Mouse (Mus musculus): ENCODE results near the gene Tmem14c. TPM values are rescaled to one million over a fixed set of nuclear protein-coding genes. Genes with fewer than 3 reads are reported as not detected.

Tmem14c gene
- polyA plus RNA-seq, 1 experiment = 161 TPM

- peaks cover 7% of the 10 kb centered on the region for H3K4me1 ChIP-seq (ENCODE audit: control insufficient read depth, insufficient read depth, low read length)
- no peak overlapping the region for H3K4me3 ChIP-seq (ENCODE audit: insufficient read depth, low read length)
- no peak overlapping the region for H3K27ac ChIP-seq (ENCODE audit: insufficient read depth, low read depth, low read length)
- TF ChIP-seq POLR2A (IDR thresholded peaks at IDR 0.05; ENCODE audit: borderline replicate concordance, low read depth, low read length) (no peak), CTCF (IDR thresholded peaks at IDR 0.05; ENCODE audit: low read depth, low read length) (no peak)
Measured at GRCm38 (mm10) chr13:41006244-41006643, 9.8 kb upstream of the Tmem14c start.

- TF ChIP-seq CTCF (IDR thresholded peaks at IDR 0.05; ENCODE audit: low read depth, low read length) = no peak
- H3K27ac ChIP-seq (ENCODE audit: insufficient read depth, low read depth, low read length) = no peak overlapping the region
- no peaks in the 10 kb centered on the region for H3K4me1 ChIP-seq (ENCODE audit: control insufficient read depth, insufficient read depth, low read length)
- H3K4me3 ChIP-seq (ENCODE audit: insufficient read depth, low read length) = no peak overlapping the region
Measured at GRCm38 (mm10) chr13:41008271-41008670, 7.8 kb upstream of the Tmem14c start.

- Histone ChIP-seq H3K4me3 (ENCODE audit: insufficient read depth, low read length) (no peak overlapping the region), H3K27ac (ENCODE audit: insufficient read depth, low read depth, low read length) (no peak overlapping the region), H3K4me1 (ENCODE audit: control insufficient read depth, insufficient read depth, low read length) (no peaks in the 10 kb centered on the region)
- TF ChIP-seq CTCF (IDR thresholded peaks at IDR 0.05; ENCODE audit: low read depth, low read length) (no peak), POLR2A (IDR thresholded peaks at IDR 0.05; ENCODE audit: borderline replicate concordance, low read depth, low read length) (no peak)
Measured at GRCm38 (mm10) chr13:41008946-41009345, 7.1 kb upstream of the Tmem14c start.

DNA sequence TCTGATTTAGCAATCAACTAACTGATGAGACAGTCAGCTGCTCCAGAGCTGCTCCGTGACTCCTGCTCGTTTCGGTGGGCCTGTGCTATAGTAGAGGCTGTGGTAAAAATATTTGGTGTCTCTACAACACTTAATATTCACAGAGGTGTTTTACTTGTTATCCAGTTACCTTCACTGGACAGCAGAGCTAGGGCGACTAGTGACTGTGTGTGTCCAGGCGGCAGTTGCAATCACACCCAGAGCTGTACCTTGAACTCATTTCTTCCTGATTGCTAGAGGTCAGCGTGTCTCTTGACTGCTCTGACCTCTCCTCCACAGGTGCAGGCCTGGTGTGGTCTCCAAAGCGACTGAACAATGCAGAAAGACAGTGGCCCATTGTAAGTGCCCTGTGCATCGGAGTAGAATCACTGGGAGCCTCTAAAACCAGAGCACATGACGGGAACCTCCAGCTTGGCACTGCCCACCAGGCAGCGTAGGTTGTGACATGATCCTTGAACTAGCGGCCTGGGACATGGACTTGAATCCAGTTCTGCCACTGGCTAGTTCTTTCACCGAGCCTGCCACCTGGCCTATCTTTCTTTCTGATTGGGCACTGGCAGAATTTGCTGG, 809 bp downstream of the Tmem14c start:
- Histone ChIP-seq H3K4me1 (ENCODE audit: control insufficient read depth, insufficient read depth, low read length) (peaks cover 31% of the 10 kb centered on the region), H3K27ac (ENCODE audit: insufficient read depth, low read depth, low read length) (peak overlapping the region; percentile 74), H3K4me3 (ENCODE audit: insufficient read depth, low read length) (peak overlapping the region; percentile 75)
- TF ChIP-seq POLR2A (IDR thresholded peaks at IDR 0.05; ENCODE audit: borderline replicate concordance, low read depth, low read length) = no peak
- no peak for TF ChIP-seq CTCF (IDR thresholded peaks at IDR 0.05; ENCODE audit: low read depth, low read length)

- Histone ChIP-seq H3K4me1 (ENCODE audit: control insufficient read depth, insufficient read depth, low read length) (peaks cover 31% of the 10 kb centered on the region), H3K27ac (ENCODE audit: insufficient read depth, low read depth, low read length) (no peak overlapping the region), H3K4me3 (ENCODE audit: insufficient read depth, low read length) (no peak overlapping the region)
- no peak for TF ChIP-seq CTCF (IDR thresholded peaks at IDR 0.05; ENCODE audit: low read depth, low read length)
- TF ChIP-seq POLR2A (IDR thresholded peaks at IDR 0.05; ENCODE audit: borderline replicate concordance, low read depth, low read length) = no peak
Measured at GRCm38 (mm10) chr13:41017832-41018231, 1.7 kb downstream of the Tmem14c start.

DNA sequence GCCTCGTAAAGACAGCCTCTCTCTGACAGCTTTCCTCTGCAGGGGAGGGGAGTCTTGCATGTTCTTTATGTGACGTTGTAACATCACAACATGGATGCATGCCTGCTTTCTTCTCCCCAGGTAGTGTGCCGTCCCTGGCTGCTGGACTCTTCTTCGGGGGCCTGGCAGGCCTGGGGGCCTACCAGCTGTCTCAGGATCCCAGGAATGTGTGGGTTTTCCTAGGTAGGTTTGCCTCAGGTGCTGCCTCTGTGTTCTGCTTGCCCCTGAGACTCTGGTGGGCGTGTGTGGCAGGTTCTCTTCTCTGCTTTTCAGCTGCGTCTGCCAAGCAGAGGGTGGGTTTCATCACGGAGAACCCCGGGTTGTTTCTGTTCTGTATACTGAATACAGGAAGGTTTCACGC, 2.1 kb downstream of the Tmem14c start:
- Histone ChIP-seq H3K4me3 (ENCODE audit: insufficient read depth, low read length) (no peak overlapping the region), H3K27ac (ENCODE audit: insufficient read depth, low read depth, low read length) (no peak overlapping the region), H3K4me1 (ENCODE audit: control insufficient read depth, insufficient read depth, low read length) (peaks cover 31% of the 10 kb centered on the region)
- TF ChIP-seq CTCF (IDR thresholded peaks at IDR 0.05; ENCODE audit: low read depth, low read length) = no peak
- TF ChIP-seq POLR2A (IDR thresholded peaks at IDR 0.05; ENCODE audit: borderline replicate concordance, low read depth, low read length) = no peak

DNA sequence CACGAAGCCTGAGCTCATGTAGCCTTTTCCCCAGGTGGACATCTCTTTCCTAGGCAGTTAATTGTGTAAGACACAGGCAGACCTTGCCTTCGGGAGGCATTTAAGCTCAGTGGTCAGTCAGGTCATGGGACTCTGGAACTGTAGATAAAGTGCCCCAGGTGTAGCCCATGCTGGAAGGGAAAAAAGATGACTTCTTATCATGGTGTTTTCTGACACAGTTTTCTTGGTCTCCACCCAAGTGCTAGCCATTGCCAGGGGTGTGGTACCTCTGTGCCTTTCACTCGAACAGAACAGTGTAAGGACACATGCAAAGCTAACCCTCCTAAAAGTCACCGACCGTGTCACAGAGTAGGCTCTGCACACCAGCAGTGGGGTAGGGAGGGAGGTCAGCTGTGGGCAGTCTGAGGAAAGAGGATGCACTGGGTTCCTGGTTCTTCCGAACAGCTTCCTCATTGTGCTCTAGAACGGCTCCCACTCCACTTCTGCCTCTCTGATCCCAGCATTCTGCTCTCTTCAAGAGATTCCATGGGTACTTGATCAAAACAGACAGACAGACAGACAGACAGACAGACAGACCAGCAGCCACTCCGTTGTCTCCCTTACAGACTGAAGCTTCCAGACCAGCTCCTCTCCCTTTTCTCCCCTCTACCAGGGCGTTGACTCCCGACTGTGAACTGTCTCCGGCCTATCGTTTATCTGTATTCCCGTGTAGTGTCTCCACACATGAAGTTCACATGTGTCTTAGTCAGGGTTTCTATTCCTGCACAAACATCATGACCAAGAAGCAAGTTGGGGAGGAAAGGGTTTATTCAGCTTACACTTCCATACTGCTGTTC, 2.9 kb downstream of the Tmem14c start:
- TF ChIP-seq POLR2A (IDR thresholded peaks at IDR 0.05; ENCODE audit: borderline replicate concordance, low read depth, low read length) (no peak), CTCF (IDR thresholded peaks at IDR 0.05; ENCODE audit: low read depth, low read length) (no peak)
- peaks cover 31% of the 10 kb centered on the region for H3K4me1 ChIP-seq (ENCODE audit: control insufficient read depth, insufficient read depth, low read length)
- H3K27ac ChIP-seq (ENCODE audit: insufficient read depth, low read depth, low read length) = peak overlapping the region; percentile 25; the same call in 1 of the 2 replicates
- H3K4me3 ChIP-seq (ENCODE audit: insufficient read depth, low read length) = no peak overlapping the region

DNA sequence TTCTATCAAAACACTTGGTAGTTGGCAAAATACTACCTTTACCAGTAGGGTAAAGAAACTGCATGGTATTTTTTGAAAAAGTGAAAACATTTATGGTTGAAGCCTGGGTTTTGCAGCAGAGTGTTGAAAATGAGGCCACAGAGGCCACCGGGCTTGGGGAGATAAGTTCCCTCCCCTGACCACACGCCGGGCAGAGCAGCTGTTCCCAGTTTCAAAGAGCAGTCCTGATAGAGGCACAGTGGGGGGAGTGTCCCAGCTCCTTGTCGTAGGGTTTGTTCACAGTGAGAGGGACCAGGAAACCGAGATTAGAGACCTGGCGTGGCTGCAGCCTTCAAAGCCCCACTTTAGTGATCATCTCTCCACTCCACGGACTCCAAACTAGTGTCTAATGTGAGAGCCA, 4.4 kb downstream of the Tmem14c start:
- Histone ChIP-seq H3K4me1 (ENCODE audit: control insufficient read depth, insufficient read depth, low read length) (peaks cover 29% of the 10 kb centered on the region), H3K27ac (ENCODE audit: insufficient read depth, low read depth, low read length) (no peak overlapping the region), H3K4me3 (ENCODE audit: insufficient read depth, low read length) (no peak overlapping the region)
- no peak for TF ChIP-seq CTCF (IDR thresholded peaks at IDR 0.05; ENCODE audit: low read depth, low read length)
- TF ChIP-seq POLR2A (IDR thresholded peaks at IDR 0.05; ENCODE audit: borderline replicate concordance, low read depth, low read length) = no peak

DNA sequence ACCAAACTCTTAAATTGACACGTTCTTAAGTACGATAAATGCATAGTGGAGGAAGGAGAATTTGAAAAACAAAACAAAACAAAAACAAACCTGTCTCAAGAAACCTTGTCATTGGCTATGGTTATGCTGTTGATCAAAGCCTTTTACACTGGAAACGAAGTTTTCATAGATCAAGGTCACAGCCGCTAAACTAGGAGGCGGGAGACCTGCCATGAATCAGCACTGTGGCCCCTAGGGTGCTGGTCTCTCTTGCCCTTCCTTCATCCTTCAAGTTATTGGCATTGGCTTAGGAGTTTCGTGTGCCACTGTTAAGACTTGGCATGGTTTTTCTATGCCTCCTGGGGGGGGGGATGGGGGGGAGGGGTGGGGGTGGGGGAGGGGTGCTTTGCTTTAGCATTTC, 5.5 kb downstream of the Tmem14c start:
- H3K4me1 ChIP-seq (ENCODE audit: control insufficient read depth, insufficient read depth, low read length) = peaks cover 28% of the 10 kb centered on the region

DNA sequence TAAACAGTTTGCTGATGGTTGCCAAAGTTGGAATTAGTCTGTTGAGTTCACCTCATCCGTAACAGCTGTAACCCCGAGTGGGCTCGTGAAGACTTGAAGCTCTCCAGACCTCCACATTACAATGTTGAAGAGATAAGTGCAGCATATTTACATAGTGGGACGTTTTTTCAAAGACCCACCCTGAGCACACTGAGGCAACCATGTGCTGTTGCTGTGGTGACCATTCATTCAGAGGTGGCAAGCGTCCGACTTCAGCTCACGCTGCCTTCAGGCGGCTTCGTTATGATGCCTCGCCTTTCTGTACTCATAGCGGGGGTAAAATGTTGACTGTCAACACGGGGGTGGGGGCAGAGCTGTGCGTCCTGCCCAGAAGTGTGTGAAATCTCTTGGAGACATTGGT, 6.0 kb downstream of the Tmem14c start:
- Histone ChIP-seq H3K4me3 (ENCODE audit: insufficient read depth, low read length) (no peak overlapping the region), H3K4me1 (ENCODE audit: control insufficient read depth, insufficient read depth, low read length) (peaks cover 28% of the 10 kb centered on the region), H3K27ac (ENCODE audit: insufficient read depth, low read depth, low read length) (no peak overlapping the region)
- no peak for TF ChIP-seq POLR2A (IDR thresholded peaks at IDR 0.05; ENCODE audit: borderline replicate concordance, low read depth, low read length)
- TF ChIP-seq CTCF (IDR thresholded peaks at IDR 0.05; ENCODE audit: low read depth, low read length) = no peak

More for the DNA sequence above, 5.5 kb downstream of the Tmem14c start:
- no peak overlapping the region for H3K27ac ChIP-seq (ENCODE audit: insufficient read depth, low read depth, low read length)
- no peak overlapping the region for H3K4me3 ChIP-seq (ENCODE audit: insufficient read depth, low read length)
- TF ChIP-seq POLR2A (IDR thresholded peaks at IDR 0.05; ENCODE audit: borderline replicate concordance, low read depth, low read length) (no peak), CTCF (IDR thresholded peaks at IDR 0.05; ENCODE audit: low read depth, low read length) (no peak)
